In genomic region chr13:99583841-99584240, GRCm38 (mm10) we compare ENCODE assay signal across 16 mouse cellular contexts.
"Had no signal": no experiment of that assay in that cellular context is flagged by ENCODE, and none has a peak within 500 bp of the region (broad histone marks: within the 10 kb centered on the region; RNA-seq: fewer than 3 reads in every experiment).

No protein-coding gene starts in this region.

- H3K4me3 ChIP-seq: limb, embryonic 12.5 days; liver, embryonic 13.5 days; lung, embryonic 15.5 days; midbrain, embryonic 15.5 days had no signal

- H3K27me3 ChIP-seq: limb, embryonic 12.5 days; liver, embryonic 13.5 days; lung, embryonic 15.5 days; midbrain, embryonic 15.5 days had no signal

- H3K36me3 ChIP-seq: limb, embryonic 12.5 days; liver, embryonic 13.5 days; lung, embryonic 15.5 days; midbrain, embryonic 15.5 days had no signal

- H3K27ac ChIP-seq: limb, embryonic 12.5 days; liver, embryonic 13.5 days; lung, embryonic 15.5 days; macrophage; midbrain, embryonic 15.5 days had no signal

- ATAC-seq: liver, postnatal 0 days; midbrain, embryonic 15.5 days had no signal

- H3K4me1 ChIP-seq: limb, embryonic 12.5 days; liver, embryonic 13.5 days; lung, embryonic 15.5 days; midbrain, embryonic 15.5 days had no signal

- H3K9me3 ChIP-seq: liver, embryonic 13.5 days; lung, embryonic 15.5 days; midbrain, embryonic 15.5 days had no signal

- H3K4me2 ChIP-seq: limb, embryonic 12.5 days; liver, embryonic 13.5 days; lung, embryonic 15.5 days; midbrain, embryonic 15.5 days had no signal

- H3K9ac ChIP-seq: limb, embryonic 12.5 days; liver, embryonic 13.5 days; liver, postnatal 0 days; lung, embryonic 15.5 days; midbrain, embryonic 15.5 days had no signal

- DNase-seq: kidney, adult 18-20 months; kidney, postnatal 10 days; kidney, postnatal 4 days; liver; liver, embryonic 13.5 days; liver, postnatal 0 days; lung, postnatal 14 days; retina, postnatal 1 day; right cerebral cortex, postnatal 4 days; spleen, adult 18-20 months; thymus, adult 18-20 months; thymus, postnatal 14 days had no signal
